Mouse (Mus musculus) small intestine, adult 2 months (tissue): ENCODE results near the gene Edem2. TPM values are rescaled to one million over a fixed set of nuclear protein-coding genes. Genes with fewer than 3 reads are reported as not detected.

Experiments
- H3K27ac ChIP-seq: fragments of 200-500 bp; 2 replicates; pipeline ENCODE4 v1.5.1; 2012; ENCODE audit warnings: low read depth, low read length, control low read depth, inconsistent platforms; ENCODE audit not compliant: insufficient read depth
- H3K27me3 ChIP-seq: fragments of 200-500 bp; 2 replicates; pipeline ENCODE4 v1.6.1; 2012; ENCODE audit warnings: mild to moderate bottlenecking, moderate library complexity, low read length, inconsistent platforms; ENCODE audit not compliant: control insufficient read depth, insufficient read depth
- H3K36me3 ChIP-seq: fragments of 200-500 bp; 2 replicates; pipeline ENCODE4 v1.6.1; 2012; ENCODE audit warnings: mild to moderate bottlenecking, low read length, control low read depth, inconsistent platforms; ENCODE audit not compliant: control insufficient read depth, insufficient read depth
- H3K4me1 ChIP-seq: fragments of 200-500 bp; 2 replicates; pipeline ENCODE4 v1.6.1; 2012; ENCODE audit warnings: low read length, inconsistent platforms, mixed read lengths; ENCODE audit not compliant: control insufficient read depth, insufficient read depth, insufficient read length
- H3K4me3 ChIP-seq: fragments of 200-500 bp; 2 replicates; pipeline ENCODE4 v1.5.1; 2012; ENCODE audit warnings: low read depth, mild to moderate bottlenecking, control low read depth, inconsistent platforms, low read length, moderate library complexity
- CTCF ChIP-seq: fragments of 200-500 bp; IDR thresholded peaks from 2 replicates; pipeline ENCODE4 v1.5.1; 2012; ENCODE audit warnings: low read depth, mild to moderate bottlenecking, control low read depth, inconsistent platforms, low read length, moderate library complexity, mixed read lengths; ENCODE audit not compliant: insufficient replicate concordance, insufficient read length; ENCODE audit errors: extremely low read depth
- POLR2A ChIP-seq: fragments of 200-500 bp; IDR thresholded peaks from 2 replicates; pipeline ENCODE4 v1.6.1; 2012; ENCODE audit warnings: low read depth, mild to moderate bottlenecking, control low read depth, inconsistent platforms, low read length, moderate library complexity
- WGBS: fragments of 180-500 bp; shearing (Covaris S2); methylation state at CpG from one replicate; pipeline ENCODE4 v1.1.7; 2018; 5-methylcytosine and 5-hydroxymethylcytosine counted together
- polyA plus RNA-seq: library from polyadenylated mRNA; depleted of rRNA; stranded (reverse); fragments of >200 nt; gene quantifications from 2 replicates; pipeline ENCODE4 v1.2.3, GENCODE M21; 2012

The Edem2 gene
- polyA plus RNA-seq, 1 experiment = 96.4 TPM

GRCm38 (mm10) chr2:155696851-155697250 lies 32.4 kb downstream of the Edem2 start:
- 65% methylated on average over 7 of the region's 7 CpGs for WGBS
- Histone ChIP-seq H3K4me1 (no peaks in the 10 kb centered on the region), H3K27ac (no peak overlapping the region), H3K4me3 (no peak overlapping the region), H3K27me3 (no peaks in the 10 kb centered on the region), H3K36me3 (peaks cover 7% of the 10 kb centered on the region)
- TF ChIP-seq POLR2A = no peak

- Histone ChIP-seq H3K4me1 (no peaks in the 10 kb centered on the region), H3K27me3 (no peaks in the 10 kb centered on the region), H3K4me3 (no peak overlapping the region), H3K27ac (no peak overlapping the region), H3K36me3 (peaks cover under 1% of the 10 kb centered on the region; the same call in 1 of the 2 replicates)
- TF ChIP-seq CTCF (peak; percentile 99), POLR2A (no peak)
- 18% methylated on average over 7 of the region's 7 CpGs for WGBS
Measured at GRCm38 (mm10) chr2:155696091-155696558, 33.1 kb downstream of the Edem2 start.

GRCm38 (mm10) chr2:155695316-155695715 lies 34.0 kb downstream of the Edem2 start:
- H3K4me3 ChIP-seq = no peak overlapping the region
- H3K4me1 ChIP-seq = no peaks in the 10 kb centered on the region; the same call in 1 of the 2 replicates
- no peaks in the 10 kb centered on the region for H3K36me3 ChIP-seq
- no peaks in the 10 kb centered on the region for H3K27me3 ChIP-seq
- H3K27ac ChIP-seq = no peak overlapping the region
- 65% methylated on average over 3 of the region's 3 CpGs for WGBS
- TF ChIP-seq POLR2A (no peak), CTCF (no peak)

- Histone ChIP-seq H3K27me3 (no peaks in the 10 kb centered on the region), H3K4me1 (no peaks in the 10 kb centered on the region; the same call in 1 of the 2 replicates), H3K27ac (no peak overlapping the region), H3K36me3 (no peaks in the 10 kb centered on the region), H3K4me3 (no peak overlapping the region)
- no peak for TF ChIP-seq CTCF
- TF ChIP-seq POLR2A = no peak
- 60% methylated on average over 2 of the region's 2 CpGs for WGBS
Measured at GRCm38 (mm10) chr2:155694564-155694963, 34.7 kb downstream of the Edem2 start.

GRCm38 (mm10) chr2:155693136-155693535 lies 36.1 kb downstream of the Edem2 start:
- no peak for TF ChIP-seq POLR2A
- no peak for TF ChIP-seq CTCF
- WGBS = 69% methylated on average over 4 of the region's 4 CpGs
- Histone ChIP-seq H3K36me3 (no peaks in the 10 kb centered on the region), H3K27me3 (no peaks in the 10 kb centered on the region), H3K27ac (no peak overlapping the region), H3K4me1 (no peaks in the 10 kb centered on the region; the same call in 1 of the 2 replicates), H3K4me3 (no peak overlapping the region)

- peak within 1 kb of the TSS; percentile 38; the same call in 1 of the 2 replicates for H3K27ac ChIP-seq
- H3K4me3 ChIP-seq = peak within 1 kb of the TSS; percentile 90
- no peaks in the 10 kb centered on the region; the same call in 1 of the 2 replicates for H3K4me1 ChIP-seq
- WGBS = under 1% methylated on average over 71 of the region's 72 CpGs
- no peaks in the 10 kb centered on the region for H3K27me3 ChIP-seq
- peak; percentile 82 for TF ChIP-seq CTCF
- TF ChIP-seq POLR2A = peak; percentile 93
- H3K36me3 ChIP-seq = peaks cover 3% of the 10 kb centered on the region; the same call in 1 of the 2 replicates
Measured at GRCm38 (mm10) chr2:155691723-155692493, 37.4 kb downstream of the Edem2 start, which contains the start of gene Trpc4ap. Gene Trpc4ap (minus strand): TSS chr2:155692384.

DNA sequence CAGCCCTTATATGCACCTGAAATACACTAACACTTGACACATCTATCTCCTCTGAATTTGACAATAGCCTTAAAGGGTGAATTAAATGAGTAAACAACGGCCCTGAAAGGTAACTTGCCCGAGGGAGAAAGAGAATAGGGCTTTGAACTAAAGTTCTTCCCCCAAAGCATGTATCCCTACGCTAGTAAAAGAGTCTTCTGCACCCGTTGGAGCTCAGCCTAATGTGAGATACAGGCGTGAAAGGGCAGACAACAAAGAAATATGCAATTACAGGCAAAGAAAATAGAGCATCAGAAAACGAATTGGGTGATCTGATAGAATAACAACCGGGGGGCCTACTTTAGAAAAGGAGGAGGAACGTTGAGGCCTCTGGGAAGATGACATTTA lies 37.9 kb downstream of the Edem2 start:
- Histone ChIP-seq H3K27me3 (no peaks in the 10 kb centered on the region), H3K4me3 (peak overlapping the region; percentile 90), H3K4me1 (no peaks in the 10 kb centered on the region; the same call in 1 of the 2 replicates), H3K36me3 (peaks cover 3% of the 10 kb centered on the region; the same call in 1 of the 2 replicates), H3K27ac (0 out of 2 replicates have a peak overlapping the region, but pooled peaks have one; percentile 38)
- TF ChIP-seq POLR2A (no peak), CTCF (no peak)
- 3% methylated on average over 8 of the region's 8 CpGs for WGBS
